Mouse (Mus musculus): ENCODE measurements around the gene Ankrd2.
A peak's percentile ranks its signal among the peaks of the same experiment; 100 is the strongest.
"Not testable (repeated sequence)": the region's sequence is repeated elsewhere in the genome, so short reads cannot be mapped to it uniquely, and the experiment has no call there.

The Ankrd2 gene

DNA sequence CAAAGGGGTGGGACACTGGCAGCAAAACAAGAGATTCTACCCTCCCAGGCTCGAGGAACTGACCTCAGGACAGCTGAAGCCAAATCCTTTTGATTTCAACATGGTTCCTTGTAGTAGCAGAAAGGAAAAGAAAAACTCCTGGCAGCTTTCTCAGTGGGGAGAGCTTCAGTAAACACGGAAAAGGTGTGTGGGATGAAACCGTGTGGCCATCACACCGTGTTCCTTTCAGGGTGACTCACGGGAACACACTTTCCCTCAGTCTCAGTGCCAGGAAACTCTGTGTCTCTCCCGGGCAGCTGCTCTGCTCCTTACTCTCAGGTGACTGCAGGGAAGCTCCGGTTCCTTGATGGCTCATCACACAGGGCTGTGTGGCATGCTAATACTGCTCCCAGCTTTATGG is 22.6 kb downstream of the Ankrd2 start:
- no peak for DNase-seq

GRCm38 (mm10) chr19:42061443-42061842 is 25.6 kb downstream of the Ankrd2 start:
- no peak for DNase-seq

DNA sequence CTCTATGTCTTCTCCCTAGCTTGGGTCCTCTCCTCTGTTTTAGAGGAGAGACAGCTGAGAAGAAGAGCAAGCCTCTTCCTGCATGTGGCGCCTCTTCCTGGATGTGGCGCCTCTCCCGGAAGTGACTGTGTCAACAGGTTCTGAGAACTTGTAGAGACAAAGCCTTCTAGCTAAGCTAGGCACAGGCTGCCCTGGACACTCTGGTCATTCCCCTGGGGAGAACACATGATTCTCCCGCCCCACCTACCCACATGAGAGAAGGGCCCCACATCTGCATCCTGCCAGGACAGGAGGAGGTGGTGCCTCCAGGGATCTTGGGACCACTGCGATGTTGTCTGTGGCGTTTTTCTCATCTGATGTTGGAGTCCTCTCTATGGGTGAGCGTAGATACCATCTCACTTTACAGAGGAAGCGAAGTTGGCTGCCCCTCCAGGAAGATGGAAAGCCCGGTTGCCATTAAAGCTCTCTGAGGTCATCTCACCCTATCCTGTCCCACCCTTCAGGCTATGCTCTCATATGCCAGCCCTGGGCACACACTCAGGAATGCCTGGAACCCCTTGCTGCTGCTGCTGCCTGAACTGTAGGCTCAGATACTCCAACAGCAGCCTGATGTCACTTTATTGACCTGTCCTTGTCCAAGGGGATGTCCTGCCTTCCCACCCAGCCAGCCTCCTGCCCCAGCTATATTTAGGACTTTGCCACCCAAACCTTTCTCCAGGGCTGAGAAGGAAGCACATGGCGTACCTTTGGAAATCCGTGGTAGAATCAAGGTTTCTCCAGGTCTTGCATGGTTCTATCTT is 32.8 kb downstream of the Ankrd2 start:
- DNase-seq = peak; percentile 65

- peak; percentile 64 for DNase-seq
These were observed 33.4 kb downstream of the Ankrd2 start for GRCm38 (mm10) chr19:42069241-42069525.

- DNase-seq = peak; percentile 56
These were observed 35.4 kb downstream of the Ankrd2 start for GRCm38 (mm10) chr19:42071221-42071620.

DNA sequence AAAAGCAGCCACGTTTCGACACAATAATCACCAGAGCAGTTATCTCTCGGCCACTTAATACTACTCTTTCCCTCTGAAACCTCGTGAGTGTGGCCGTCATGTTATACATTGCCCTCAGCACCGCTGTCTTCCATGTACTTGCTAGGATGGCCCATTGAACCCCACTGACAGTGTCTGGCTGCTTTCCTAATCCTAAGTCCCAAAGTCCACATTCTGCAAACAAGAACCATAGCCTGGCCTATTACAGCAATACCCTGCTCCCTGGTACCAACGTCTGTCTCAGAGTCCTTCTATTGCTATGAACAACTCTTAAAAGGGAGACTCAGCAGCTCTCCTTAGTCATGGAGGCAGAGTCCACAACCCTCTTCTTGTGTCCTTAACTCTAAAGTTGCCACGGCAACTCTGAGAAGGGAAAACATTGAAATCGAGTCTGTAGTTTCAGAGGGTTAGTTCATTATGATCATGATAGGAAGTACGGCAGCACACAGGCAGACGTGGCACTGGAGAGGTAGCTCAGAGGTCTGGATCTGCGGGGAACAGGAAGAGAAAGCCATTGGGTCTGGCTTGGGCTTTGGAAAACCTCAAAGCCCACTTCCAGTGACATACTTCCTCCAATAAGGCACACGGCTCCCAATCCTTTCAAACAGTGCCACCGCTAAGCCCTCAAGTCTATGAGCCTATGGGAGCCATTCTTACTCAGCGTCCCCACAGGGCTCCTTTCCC is 36.2 kb downstream of the Ankrd2 start:
- no peak for DNase-seq

GRCm38 (mm10) chr19:42072802-42073201 is 37.0 kb downstream of the Ankrd2 start:
- DNase-seq = no peak

DNA sequence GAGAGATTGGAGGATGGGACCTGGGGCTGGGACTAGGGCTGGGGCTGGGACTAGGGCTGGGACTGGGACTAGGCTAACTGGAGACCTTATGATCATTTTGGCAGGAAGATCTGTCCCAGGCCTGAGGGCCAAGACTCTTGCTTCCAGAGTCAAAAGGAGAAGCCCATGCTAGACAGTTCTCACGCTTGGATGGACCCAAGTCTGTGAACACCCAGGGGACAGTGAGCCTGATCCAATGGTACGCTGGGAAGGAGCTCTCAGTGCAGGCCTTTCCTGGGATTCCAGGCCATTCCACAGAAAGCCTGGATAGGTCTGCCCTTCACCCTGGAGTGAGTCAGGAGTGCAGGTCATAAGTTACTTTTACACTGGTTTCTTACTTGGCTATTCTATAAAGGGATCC is 39.3 kb downstream of the Ankrd2 start:
- no peak for DNase-seq

- DNase-seq = no peak
These were observed 40.2 kb downstream of the Ankrd2 start for GRCm38 (mm10) chr19:42075992-42076391.

GRCm38 (mm10) chr19:42078566-42078965 is 42.8 kb downstream of the Ankrd2 start:
- no peak for DNase-seq

DNA sequence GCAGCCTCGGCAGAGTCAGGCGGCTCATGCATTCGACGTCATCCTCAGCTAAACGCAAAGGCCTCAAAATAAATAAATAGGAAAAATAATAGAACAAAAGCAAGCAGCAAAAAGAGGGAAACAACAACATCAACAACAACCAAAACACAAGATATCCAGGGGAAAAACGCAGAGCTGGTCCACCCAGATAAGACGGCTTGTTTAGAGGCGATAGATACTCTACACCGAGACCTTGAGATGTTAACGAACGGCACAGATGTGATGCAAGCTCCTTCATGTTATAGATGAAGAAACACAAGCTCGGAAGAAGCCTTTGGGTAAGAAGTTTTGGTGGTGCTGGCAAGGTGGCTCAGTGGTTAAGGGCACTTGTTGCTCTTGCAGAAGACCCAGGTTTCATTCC is 43.2 kb downstream of the Ankrd2 start:
- no peak for DNase-seq

- DNase-seq = no peak
These were observed 44.1 kb downstream of the Ankrd2 start for GRCm38 (mm10) chr19:42079950-42080349.

DNA sequence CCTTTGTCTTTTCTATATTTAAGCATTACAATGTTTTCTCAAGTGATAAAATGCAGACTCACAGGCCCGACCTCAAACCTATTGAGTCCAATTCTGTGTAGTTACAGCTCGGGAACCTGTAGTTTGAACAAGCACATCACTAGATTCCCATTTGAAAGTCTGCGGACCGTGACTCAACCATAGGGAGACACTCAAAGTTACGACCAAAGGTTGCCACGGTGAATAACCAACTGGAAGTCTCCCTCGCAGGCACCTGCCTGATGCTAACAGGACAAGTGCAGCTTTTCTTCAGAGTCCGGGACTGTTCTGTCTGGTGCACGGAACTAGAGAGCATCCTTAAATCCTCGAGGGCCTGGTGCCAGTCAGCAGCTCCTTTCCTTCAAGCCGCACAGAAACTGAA is 44.7 kb downstream of the Ankrd2 start:
- DNase-seq = no peak

DNA sequence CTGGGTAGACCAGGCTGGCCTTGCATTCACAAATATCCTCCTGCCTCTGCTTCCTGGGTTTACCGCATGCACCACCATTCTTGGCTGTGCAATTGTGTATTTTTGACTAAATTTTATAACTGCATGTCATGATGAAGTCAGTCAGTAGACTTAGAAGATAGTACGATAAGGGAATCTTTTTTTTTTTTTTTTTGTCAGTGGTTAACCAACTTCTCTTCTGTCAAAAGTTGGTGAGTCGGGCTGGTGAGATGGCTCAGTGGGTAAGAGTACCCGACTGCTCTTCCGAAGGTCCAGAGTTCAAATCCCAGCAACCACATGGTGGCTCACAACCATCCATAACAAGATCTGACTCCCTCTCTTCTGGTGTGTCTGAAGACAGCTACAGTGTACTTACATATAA is 45.8 kb downstream of the Ankrd2 start:
- not testable (repeated sequence) for DNase-seq

GRCm38 (mm10) chr19:42085690-42086089 is 49.9 kb downstream of the Ankrd2 start:
- DNase-seq = no peak

DNA sequence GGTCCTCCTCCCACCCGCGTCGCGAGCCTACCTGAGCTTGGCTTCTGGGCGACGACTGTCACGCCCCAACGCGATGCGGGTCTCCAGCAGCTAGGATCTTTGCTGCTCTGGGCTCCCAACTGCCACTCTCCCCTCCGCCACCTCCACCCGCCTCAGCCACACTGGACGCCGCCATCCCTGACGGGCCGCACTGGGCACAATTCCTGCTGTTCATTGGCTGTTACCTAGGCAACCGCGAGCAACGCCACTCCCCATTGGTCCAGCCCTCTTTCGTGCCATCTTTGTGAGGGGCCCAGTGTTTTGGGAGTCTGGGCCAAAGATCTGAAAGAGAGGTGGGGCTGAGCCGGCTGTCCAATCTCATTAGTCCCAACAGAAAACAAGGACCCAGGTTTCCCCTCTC is 50.4 kb downstream of the Ankrd2 start, which contains the start of gene Morn4:
Gene Morn4 (minus strand): TSS at position 192 of the 400 bp plus-strand sequence.
- peak; percentile 94 for DNase-seq

GRCm38 (mm10) chr19:42089103-42089747 is 53.4 kb downstream of the Ankrd2 start:
- peak; percentile 79 for DNase-seq

DNA sequence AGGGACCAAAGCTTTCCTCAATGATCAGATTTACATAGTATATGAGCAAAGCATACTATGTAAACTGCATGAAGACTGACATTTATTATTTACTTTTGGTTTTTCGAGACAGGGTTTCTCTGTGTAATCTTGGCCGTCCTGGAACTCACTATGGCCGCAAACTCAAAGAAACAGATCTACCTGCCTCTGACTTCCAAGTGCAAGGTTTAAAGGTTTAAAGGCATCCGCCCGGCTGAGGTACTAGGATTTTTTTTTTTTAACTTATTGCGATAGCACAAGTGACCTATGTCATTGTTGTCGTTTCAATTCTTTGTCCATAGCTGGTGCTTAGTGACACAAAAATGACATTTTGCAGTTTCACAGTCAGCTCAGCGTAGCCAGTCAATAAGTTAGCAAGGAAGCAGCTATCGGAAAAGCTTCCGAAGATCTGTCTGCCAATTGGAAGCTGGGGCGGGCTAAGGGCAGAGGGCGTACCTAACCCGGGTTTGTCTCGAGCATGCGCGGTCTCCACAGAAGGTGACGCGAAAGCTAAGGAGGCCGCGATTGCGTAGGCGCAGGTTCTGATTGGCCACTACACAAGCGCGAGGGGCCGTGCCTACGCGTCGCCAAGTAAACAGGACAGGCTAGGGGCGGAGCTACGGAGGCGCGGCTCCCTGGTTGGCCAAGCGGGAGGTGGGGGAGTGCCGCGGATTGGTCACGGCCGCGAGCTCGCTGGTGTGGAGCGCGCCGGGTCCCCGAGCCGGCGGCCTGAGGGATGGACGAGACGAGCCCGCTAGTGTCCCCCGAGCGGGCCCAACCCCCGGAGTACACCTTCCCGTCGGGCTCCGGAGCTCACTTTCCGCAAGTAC is 54.2 kb downstream of the Ankrd2 start, which contains the start of gene Pi4k2a:
Gene Pi4k2a (plus strand): TSS at position 723 of the 848 bp plus-strand sequence.
- peak; percentile 100 for DNase-seq

DNA sequence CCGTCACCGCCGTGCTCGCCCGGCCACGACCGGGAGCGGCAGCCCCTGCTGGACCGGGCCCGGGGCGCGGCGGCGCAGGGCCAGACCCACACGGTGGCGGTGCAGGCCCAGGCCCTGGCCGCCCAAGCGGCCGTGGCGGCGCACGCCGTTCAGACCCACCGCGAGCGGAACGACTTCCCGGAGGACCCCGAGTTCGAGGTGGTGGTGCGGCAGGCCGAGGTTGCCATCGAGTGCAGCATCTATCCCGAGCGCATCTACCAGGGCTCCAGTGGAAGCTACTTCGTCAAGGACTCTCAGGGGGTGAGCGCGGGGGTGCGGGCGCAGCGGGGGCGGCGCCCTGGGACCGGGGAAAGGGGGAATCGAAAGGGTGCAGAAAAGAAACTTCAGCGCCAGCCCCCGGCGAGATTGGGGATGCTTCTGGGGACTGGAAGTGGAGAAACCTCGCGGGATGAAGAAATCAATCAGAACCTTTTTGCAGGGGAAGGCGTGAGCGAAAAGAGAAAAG is 54.9 kb downstream of the Ankrd2 start:
- DNase-seq = peak; percentile 61
